Mouse (Mus musculus): ENCODE results near the gene Otud3. TPM values are rescaled to one million over a fixed set of nuclear protein-coding genes. Genes with fewer than 3 reads are reported as not detected.

Otud3 gene
- polyA plus RNA-seq (2012; rRNA removed): 74.6 and 80.0 TPM in 2 replicates

DNA sequence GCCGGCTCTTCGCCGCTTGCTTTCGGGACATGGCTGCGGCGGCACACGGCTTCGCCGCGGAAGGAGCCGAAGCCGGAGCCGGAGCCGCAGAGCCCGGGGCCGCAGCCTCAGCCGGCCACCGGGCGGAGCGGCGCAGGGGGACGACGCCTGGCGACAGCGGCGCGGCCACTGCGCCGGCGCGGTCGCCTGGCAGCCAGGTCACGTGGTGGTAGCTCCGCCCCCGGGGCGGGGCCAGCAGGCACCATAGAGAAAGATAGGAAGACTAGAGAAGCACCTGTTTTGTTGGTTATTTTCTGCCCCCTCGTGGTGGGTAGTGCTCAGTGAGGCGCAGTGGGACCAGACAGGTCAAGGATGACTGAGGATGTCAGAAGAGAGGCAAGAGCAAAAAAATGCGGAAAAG is at the start of gene Otud3:
Otud3 (minus strand) TSS at position 149 of the 400 bp plus-strand sequence.
- Histone ChIP-seq H3K4me1 (ENCODE audit: control insufficient read depth, insufficient read depth, low read length) (peaks cover 8% of the 10 kb centered on the region), H3K36me3 (ENCODE audit: control insufficient read depth, insufficient read depth, low read length) (peaks cover 3% of the 10 kb centered on the region; the same call in 1 of the 2 replicates), H3K27ac (ENCODE audit: control insufficient read depth, insufficient read depth, low read depth, low read length) (0 out of 2 replicates have a peak within 1 kb of the TSS, but pooled peaks have one; percentile 1), H3K27me3 (ENCODE audit: control insufficient read depth, insufficient read depth, low read length) (no peaks in the 10 kb centered on the region), H3K4me3 (ENCODE audit: control insufficient read depth, low read depth, low read length) (peak within 1 kb of the TSS; percentile 93)
- TF ChIP-seq CTCF (IDR thresholded peaks at IDR 0.05; ENCODE audit: control insufficient read depth, insufficient read depth, insufficient replicate concordance, low read depth, low read length): peak; percentile 87
- TF ChIP-seq POLR2A (IDR thresholded peaks at IDR 0.05; ENCODE audit: control insufficient read depth, low read depth, low read length): peak; percentile 92

DNA sequence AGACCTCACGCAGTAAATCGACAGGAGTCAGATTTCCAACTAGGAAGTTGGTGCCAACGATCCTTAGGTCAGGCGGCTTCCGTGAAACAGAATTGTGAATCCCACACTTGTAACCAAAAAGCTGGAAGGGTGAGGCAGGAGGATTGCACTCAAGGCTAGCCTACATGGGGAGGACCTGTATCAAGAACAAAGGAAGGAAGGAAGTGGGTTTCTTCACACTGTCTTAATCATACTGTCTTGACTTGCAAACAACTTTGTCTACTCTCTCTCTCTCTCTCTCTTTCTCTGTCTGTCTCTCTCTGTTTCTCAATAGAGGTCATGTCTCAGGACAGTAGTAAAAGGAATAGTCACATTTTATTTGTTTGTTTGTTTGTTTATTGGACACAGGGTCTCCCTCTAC is 49.0 kb upstream of the Otud3 start:
- TF ChIP-seq CTCF (IDR thresholded peaks at IDR 0.05; ENCODE audit: control insufficient read depth, insufficient read depth, insufficient replicate concordance, low read depth, low read length) (no peak), POLR2A (IDR thresholded peaks at IDR 0.05; ENCODE audit: control insufficient read depth, low read depth, low read length) (no peak)
- no peak overlapping the region for H3K27ac ChIP-seq (ENCODE audit: control insufficient read depth, insufficient read depth, low read depth, low read length)
- no peaks in the 10 kb centered on the region for H3K4me1 ChIP-seq (ENCODE audit: control insufficient read depth, insufficient read depth, low read length)
- H3K4me3 ChIP-seq (ENCODE audit: control insufficient read depth, low read depth, low read length): no peak overlapping the region
- H3K36me3 ChIP-seq (ENCODE audit: control insufficient read depth, insufficient read depth, low read length): no peaks in the 10 kb centered on the region
- H3K27me3 ChIP-seq (ENCODE audit: control insufficient read depth, insufficient read depth, low read length): no peaks in the 10 kb centered on the region

DNA sequence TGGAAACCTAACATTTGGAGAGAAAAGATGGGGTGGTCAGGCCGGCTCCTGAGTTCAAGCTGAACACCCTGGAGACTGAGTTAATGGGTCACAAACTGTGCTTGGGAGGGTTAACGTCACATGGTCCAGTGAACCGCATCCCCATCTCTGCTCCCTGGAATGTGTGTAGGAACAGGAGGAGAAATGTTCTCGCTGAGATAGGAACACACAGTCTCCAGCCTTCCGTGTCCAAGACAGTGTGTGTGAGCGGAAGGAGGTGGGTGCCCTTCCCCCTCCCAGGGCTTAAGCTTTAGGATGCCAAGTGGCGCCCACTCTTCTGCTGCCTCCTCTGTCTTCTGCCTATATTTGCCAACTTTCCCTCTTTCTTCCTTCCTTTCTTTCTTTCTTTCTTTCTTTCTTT is 46.2 kb upstream of the Otud3 start:
- no peak for TF ChIP-seq POLR2A (IDR thresholded peaks at IDR 0.05; ENCODE audit: control insufficient read depth, low read depth, low read length)
- TF ChIP-seq CTCF (IDR thresholded peaks at IDR 0.05; ENCODE audit: control insufficient read depth, insufficient read depth, insufficient replicate concordance, low read depth, low read length): no peak
- Histone ChIP-seq H3K27me3 (ENCODE audit: control insufficient read depth, insufficient read depth, low read length) (no peaks in the 10 kb centered on the region), H3K27ac (ENCODE audit: control insufficient read depth, insufficient read depth, low read depth, low read length) (no peak overlapping the region), H3K4me1 (ENCODE audit: control insufficient read depth, insufficient read depth, low read length) (no peaks in the 10 kb centered on the region), H3K4me3 (ENCODE audit: control insufficient read depth, low read depth, low read length) (no peak overlapping the region), H3K36me3 (ENCODE audit: control insufficient read depth, insufficient read depth, low read length) (no peaks in the 10 kb centered on the region)

DNA sequence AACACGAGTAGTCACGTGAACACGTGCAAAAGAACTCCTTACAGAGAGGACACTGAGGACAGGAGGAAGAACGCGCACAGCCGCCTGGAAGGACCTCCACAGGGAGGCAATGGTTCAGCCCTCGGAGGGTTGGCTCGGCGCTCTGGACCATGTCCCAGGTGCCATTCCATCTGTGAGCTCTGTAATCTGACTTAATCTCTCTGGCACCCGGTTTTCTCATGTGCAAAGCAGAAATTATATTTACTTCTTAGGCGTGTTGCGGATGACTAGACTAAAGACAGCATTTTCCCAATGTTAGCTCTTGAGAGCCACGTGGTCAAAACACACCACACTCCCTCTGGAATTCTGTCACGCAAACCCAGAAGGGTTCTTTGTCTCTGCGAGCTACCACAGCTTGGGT is 45.4 kb upstream of the Otud3 start:
- no peak for TF ChIP-seq POLR2A (IDR thresholded peaks at IDR 0.05; ENCODE audit: control insufficient read depth, low read depth, low read length)
- no peak for TF ChIP-seq CTCF (IDR thresholded peaks at IDR 0.05; ENCODE audit: control insufficient read depth, insufficient read depth, insufficient replicate concordance, low read depth, low read length)
- no peak overlapping the region for H3K27ac ChIP-seq (ENCODE audit: control insufficient read depth, insufficient read depth, low read depth, low read length)
- H3K4me3 ChIP-seq (ENCODE audit: control insufficient read depth, low read depth, low read length): no peak overlapping the region
- no peaks in the 10 kb centered on the region for H3K27me3 ChIP-seq (ENCODE audit: control insufficient read depth, insufficient read depth, low read length)
- H3K36me3 ChIP-seq (ENCODE audit: control insufficient read depth, insufficient read depth, low read length): no peaks in the 10 kb centered on the region
- no peaks in the 10 kb centered on the region for H3K4me1 ChIP-seq (ENCODE audit: control insufficient read depth, insufficient read depth, low read length)

DNA sequence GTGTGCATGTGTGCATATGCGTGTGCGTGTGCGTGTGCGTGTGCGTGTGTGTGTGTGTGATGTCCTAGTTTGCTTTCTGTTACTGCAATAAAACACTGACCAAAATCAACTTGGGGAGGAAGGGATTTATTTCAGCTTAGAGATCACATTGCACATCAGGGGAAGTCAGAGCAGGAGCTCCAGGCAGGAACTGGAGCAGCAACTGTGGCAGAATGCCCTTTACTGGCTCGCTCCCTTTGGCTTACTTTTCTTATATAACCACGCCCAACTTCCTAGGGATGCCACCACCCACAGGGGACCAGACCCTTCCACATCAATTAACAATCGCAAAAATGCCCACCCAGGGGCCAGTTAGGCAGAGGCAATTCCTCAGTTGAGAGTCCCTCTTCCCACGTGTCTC is 44.9 kb upstream of the Otud3 start:
- Histone ChIP-seq H3K4me1 (ENCODE audit: control insufficient read depth, insufficient read depth, low read length) (no peaks in the 10 kb centered on the region), H3K36me3 (ENCODE audit: control insufficient read depth, insufficient read depth, low read length) (no peaks in the 10 kb centered on the region), H3K4me3 (ENCODE audit: control insufficient read depth, low read depth, low read length) (no peak overlapping the region), H3K27me3 (ENCODE audit: control insufficient read depth, insufficient read depth, low read length) (no peaks in the 10 kb centered on the region), H3K27ac (ENCODE audit: control insufficient read depth, insufficient read depth, low read depth, low read length) (no peak overlapping the region)
- TF ChIP-seq POLR2A (IDR thresholded peaks at IDR 0.05; ENCODE audit: control insufficient read depth, low read depth, low read length) (no peak), CTCF (IDR thresholded peaks at IDR 0.05; ENCODE audit: control insufficient read depth, insufficient read depth, insufficient replicate concordance, low read depth, low read length) (no peak)

DNA sequence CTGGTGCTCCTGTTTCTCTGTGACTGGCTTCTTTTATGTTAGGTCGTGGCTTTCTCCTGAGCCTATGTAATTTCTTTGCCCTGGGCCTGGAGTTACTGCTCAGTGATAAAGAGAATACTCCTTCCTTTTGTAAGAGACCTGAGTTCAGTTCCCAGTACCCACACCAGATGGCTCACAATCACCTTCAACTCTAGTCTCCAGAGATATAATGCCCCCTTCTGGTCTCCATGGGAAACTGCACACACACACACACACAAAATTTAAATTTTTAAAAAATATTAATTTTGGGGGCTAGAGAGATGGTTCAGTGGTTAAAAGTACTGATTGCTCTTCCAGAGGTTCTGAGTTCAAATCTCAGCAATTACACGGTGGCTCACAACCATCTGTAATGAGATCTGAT is 34.5 kb upstream of the Otud3 start:
- Histone ChIP-seq H3K36me3 (ENCODE audit: control insufficient read depth, insufficient read depth, low read length) (no peaks in the 10 kb centered on the region), H3K4me3 (ENCODE audit: control insufficient read depth, low read depth, low read length) (no peak overlapping the region), H3K27me3 (ENCODE audit: control insufficient read depth, insufficient read depth, low read length) (no peaks in the 10 kb centered on the region), H3K27ac (ENCODE audit: control insufficient read depth, insufficient read depth, low read depth, low read length) (no peak overlapping the region), H3K4me1 (ENCODE audit: control insufficient read depth, insufficient read depth, low read length) (peaks cover 5% of the 10 kb centered on the region)
- no peak for TF ChIP-seq POLR2A (IDR thresholded peaks at IDR 0.05; ENCODE audit: control insufficient read depth, low read depth, low read length)
- TF ChIP-seq CTCF (IDR thresholded peaks at IDR 0.05; ENCODE audit: control insufficient read depth, insufficient read depth, insufficient replicate concordance, low read depth, low read length): no peak

DNA sequence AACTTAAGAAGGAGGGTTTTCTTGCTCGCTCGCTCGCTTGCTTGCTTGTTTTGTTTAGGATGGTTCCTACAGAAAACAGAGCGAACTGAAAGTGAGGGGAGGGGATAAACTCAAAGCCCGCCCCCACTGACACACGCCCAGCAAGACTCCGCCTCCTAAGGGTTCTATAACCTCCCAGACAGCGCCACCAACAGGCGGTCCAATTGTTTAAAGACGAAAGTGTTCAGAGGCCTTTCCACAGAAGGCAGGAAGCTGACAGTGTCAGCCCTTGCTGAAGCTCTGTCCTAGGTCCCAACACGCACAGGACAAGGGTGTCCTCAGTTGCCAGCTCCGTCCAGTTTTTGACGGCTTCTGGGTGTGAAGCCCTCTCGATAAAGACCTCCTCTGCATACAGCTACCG is 30.0 kb upstream of the Otud3 start:
- Histone ChIP-seq H3K27ac (ENCODE audit: control insufficient read depth, insufficient read depth, low read depth, low read length) (no peak overlapping the region), H3K4me3 (ENCODE audit: control insufficient read depth, low read depth, low read length) (no peak overlapping the region; the same call in 1 of the 2 replicates), H3K27me3 (ENCODE audit: control insufficient read depth, insufficient read depth, low read length) (no peaks in the 10 kb centered on the region), H3K4me1 (ENCODE audit: control insufficient read depth, insufficient read depth, low read length) (peaks cover 5% of the 10 kb centered on the region), H3K36me3 (ENCODE audit: control insufficient read depth, insufficient read depth, low read length) (no peaks in the 10 kb centered on the region)
- peak; percentile 57; the same call in 1 of the 2 replicates for TF ChIP-seq CTCF (IDR thresholded peaks at IDR 0.05; ENCODE audit: control insufficient read depth, insufficient read depth, insufficient replicate concordance, low read depth, low read length)
- TF ChIP-seq POLR2A (IDR thresholded peaks at IDR 0.05; ENCODE audit: control insufficient read depth, low read depth, low read length): no peak

DNA sequence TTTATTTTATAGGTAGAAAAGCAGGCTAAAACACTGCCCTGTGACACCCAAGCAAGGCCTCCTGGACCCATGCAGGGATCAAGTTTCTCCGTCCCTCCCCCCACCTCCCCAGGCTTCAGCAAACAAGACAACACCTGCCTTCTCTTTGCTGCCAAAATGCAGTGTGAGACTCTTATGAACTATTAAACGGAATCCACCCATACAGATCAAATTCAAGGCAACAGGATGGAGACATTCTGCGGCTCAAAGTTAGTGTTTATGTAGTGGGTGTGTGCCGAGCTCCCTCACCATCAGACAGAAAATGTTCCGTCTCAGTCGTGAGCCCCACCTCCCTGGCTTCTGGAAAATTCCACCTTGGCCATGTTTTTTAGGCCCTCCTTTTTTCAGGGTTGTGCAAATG is 28.2 kb upstream of the Otud3 start:
- TF ChIP-seq POLR2A (IDR thresholded peaks at IDR 0.05; ENCODE audit: control insufficient read depth, low read depth, low read length) (no peak), CTCF (IDR thresholded peaks at IDR 0.05; ENCODE audit: control insufficient read depth, insufficient read depth, insufficient replicate concordance, low read depth, low read length) (no peak)
- Histone ChIP-seq H3K4me1 (ENCODE audit: control insufficient read depth, insufficient read depth, low read length) (peaks cover 5% of the 10 kb centered on the region), H3K36me3 (ENCODE audit: control insufficient read depth, insufficient read depth, low read length) (no peaks in the 10 kb centered on the region), H3K4me3 (ENCODE audit: control insufficient read depth, low read depth, low read length) (no peak overlapping the region), H3K27me3 (ENCODE audit: control insufficient read depth, insufficient read depth, low read length) (no peaks in the 10 kb centered on the region), H3K27ac (ENCODE audit: control insufficient read depth, insufficient read depth, low read depth, low read length) (no peak overlapping the region)

All from testis, adult 2 months (tissue).